Mouse (Mus musculus) left cerebral cortex, adult 2 months (tissue): ENCODE results near the gene Dgke. TPM values are rescaled to one million over a fixed set of nuclear protein-coding genes. Genes with fewer than 3 reads are reported as not detected.
"Not testable (repeated sequence)": the region's sequence is repeated elsewhere in the genome, so short reads cannot be mapped to it uniquely, and the experiment has no call there.

Experiments
- DNase-seq, 2 experiments: peaks; one replicate each; pipeline ENCODE4 v3.0.0; 2021 to 2022; ENCODE audit warnings: low spot score in 2 of 2, mixed read lengths in 1 of 2; ENCODE audit errors: extremely low spot score in 1 of 2
- H3K27ac ChIP-seq: fragments of 200-600 bp; 2 replicates; pipeline ENCODE4 v1.8.1; 2022
- H3K4me3 ChIP-seq: fragments of 200-600 bp; 2 replicates; pipeline ENCODE4 v1.8.1; 2022
- CTCF ChIP-seq: fragments of 200-600 bp; IDR thresholded peaks from 2 replicates; pipeline ENCODE4 v1.8.1; 2022; ENCODE audit warnings: antibody characterized with exemption, mild to moderate bottlenecking, moderate library complexity
- intact Hi-C: fragments of 180-260 bp; cut with DNase I; formaldehyde crosslinking; loops from one replicate; pipeline ENCODE4 v1.15.1; 2025
- long read RNA-seq, 2 experiments: library from polyadenylated mRNA; stranded (forward); transcript quantifications; one replicate each; pipeline ENCODE4 v2.0.0; 2021; ENCODE audit warnings: borderline mapping rate in 2 of 2
- total RNA-seq, 2 experiments: library from RNA; stranded (reverse); gene quantifications; 2 replicates each; pipeline ENCODE4 v1.2.3; 2021

Gene Dgke
- total RNA-seq, result 10 to 100 TPM; 52.8 to 57.0 TPM
- long read RNA-seq, experiment 1, full-length matches to known transcripts, result 31 of 49 reads
- long read RNA-seq, experiment 1, partial matches to known transcripts, result 5 of 49 reads
- long read RNA-seq, experiment 1, other reads (novel, unspliced or antisense), result 13 of 49 reads
- long read RNA-seq, experiment 2, full-length matches to known transcripts, result 22 of 36 reads
- long read RNA-seq, experiment 2, partial matches to known transcripts, result 2 of 36 reads
- long read RNA-seq, experiment 2, other reads (novel, unspliced or antisense), result 12 of 36 reads

- Histone ChIP-seq H3K27ac (no peak within 1 kb of the TSS), H3K4me3 (no peak within 1 kb of the TSS)
- TF ChIP-seq CTCF, result no peak
- no peak for DNase-seq
- intact Hi-C loops, result no loop called here
Measured at GRCm38 (mm10) chr11:89066750-89067149, at the start of gene Dgke. Gene Dgke (minus strand): TSS chr11:89066850.

- H3K4me3 ChIP-seq, result no peak overlapping the region
- DNase-seq, result no peak
- intact Hi-C loops, result loop anchor here (10.0 kb wide), 1 partner anchor 818 kb away; no protein-coding TSS in a partner anchor
- TF ChIP-seq CTCF, result no peak
- H3K27ac ChIP-seq, result no peak overlapping the region
Measured at GRCm38 (mm10) chr11:89107180-89107807, 40.6 kb upstream of the Dgke start.

GRCm38 (mm10) chr11:89105823-89106222 is 39.2 kb upstream of the Dgke start:
- Histone ChIP-seq H3K27ac (no peak overlapping the region), H3K4me3 (no peak overlapping the region)
- no peak; the same call in 1 of the 2 replicates for TF ChIP-seq CTCF
- no peak for DNase-seq
- intact Hi-C loops, result loop anchor here (10.0 kb wide), 1 partner anchor 819 kb away; no protein-coding TSS in a partner anchor

GRCm38 (mm10) chr11:89105211-89105610 is 38.6 kb upstream of the Dgke start:
- no peak for TF ChIP-seq CTCF
- intact Hi-C loops, result loop anchor here (10.0 kb wide), 1 partner anchor 820 kb away; no protein-coding TSS in a partner anchor
- no peak overlapping the region for H3K27ac ChIP-seq
- H3K4me3 ChIP-seq, result no peak overlapping the region
- DNase-seq, result no peak

- Histone ChIP-seq H3K27ac (no peak overlapping the region), H3K4me3 (no peak overlapping the region)
- TF ChIP-seq CTCF, result no peak
- no peak for DNase-seq
- intact Hi-C loops, result loop anchor here (10.0 kb wide), 1 partner anchor 822 kb away; no protein-coding TSS in a partner anchor
Measured at GRCm38 (mm10) chr11:89103166-89103565, 36.5 kb upstream of the Dgke start.

- Histone ChIP-seq H3K4me3 (peak overlapping the region; percentile 48), H3K27ac (peak overlapping the region; percentile 54; the same call in 1 of the 2 replicates)
- no peak for TF ChIP-seq CTCF
- peak; percentile 47 to 56 for DNase-seq
- intact Hi-C loops, result loop anchor here (1.0 to 10.0 kb wide), 3 partner anchors 64 to 824 kb away; no protein-coding TSS in a partner anchor
Measured at GRCm38 (mm10) chr11:89100826-89101321, 34.2 kb upstream of the Dgke start.

GRCm38 (mm10) chr11:89100403-89100802 is 33.8 kb upstream of the Dgke start:
- peak; percentile 80 to 84 for DNase-seq
- Histone ChIP-seq H3K4me3 (peak overlapping the region; percentile 48), H3K27ac (peak overlapping the region; percentile 54; the same call in 1 of the 2 replicates)
- intact Hi-C loops, result loop anchor here (1.0 to 10.0 kb wide), 2 partner anchors 65 to 824 kb away; no protein-coding TSS in a partner anchor
- no peak; the same call in none of the 2 replicates for TF ChIP-seq CTCF

- intact Hi-C loops, result no loop called here
- no peak overlapping the region for H3K27ac ChIP-seq
- no peak for TF ChIP-seq CTCF
Measured at GRCm38 (mm10) chr11:89098930-89099329, 32.3 kb upstream of the Dgke start.

GRCm38 (mm10) chr11:89098083-89098835 is 31.6 kb upstream of the Dgke start:
- DNase-seq, result no peak
- Histone ChIP-seq H3K27ac (no peak overlapping the region), H3K4me3 (no peak overlapping the region)
- intact Hi-C loops, result no loop called here
- TF ChIP-seq CTCF, result no peak

More at GRCm38 (mm10) chr11:89098930-89099329, 32.3 kb upstream of the Dgke start:
- H3K4me3 ChIP-seq, result no peak overlapping the region
- DNase-seq, result no peak

GRCm38 (mm10) chr11:89097292-89097691 is 30.6 kb upstream of the Dgke start:
- intact Hi-C loops, H3K27ac ChIP-seq, H3K4me3 ChIP-seq, DNase-seq: not testable (repeated sequence)

- no peak overlapping the region for H3K4me3 ChIP-seq
- no peak for DNase-seq
- intact Hi-C loops, result no loop called here
- no peak for TF ChIP-seq CTCF
- H3K27ac ChIP-seq, result no peak overlapping the region
Measured at GRCm38 (mm10) chr11:89095306-89095705, 28.7 kb upstream of the Dgke start.
